Mouse (Mus musculus) stomach, embryonic 14.5 days (tissue): ENCODE data around the gene Dlgap1. TPM values are rescaled to one million over a fixed set of nuclear protein-coding genes. Genes with fewer than 3 reads are reported as not detected.

Source experiments
- ATAC-seq: fragments of 200-750 bp; cut with Nextera tagmentation; 2 replicates; pipeline ENCODE4 v1.8.0; 2017; ENCODE audit warnings: low read depth, moderate TSS enrichment; ENCODE audit not compliant: insufficient number of reproducible peaks, insufficient read depth, low FRiP score
- H3K27ac ChIP-seq: fragments of 300-500 bp; sonication (generic); 2 replicates; pipeline ENCODE4 v1.5.1; 2014; ENCODE audit warnings: mild to moderate bottlenecking, low read length, moderate library complexity, mixed read lengths
- H3K27me3 ChIP-seq: fragments of 300-500 bp; sonication (generic); 2 replicates; pipeline ENCODE4 v1.6.1; 2014; ENCODE audit warnings: low read length, control low read depth, mixed read lengths; ENCODE audit not compliant: control insufficient read depth, insufficient read depth
- H3K36me3 ChIP-seq: fragments of 300-500 bp; sonication (generic); 2 replicates; pipeline ENCODE4 v1.6.1; 2014; ENCODE audit warnings: mild to moderate bottlenecking, control low read depth, low read length, moderate library complexity, mixed read lengths; ENCODE audit not compliant: control insufficient read depth, insufficient read depth
- H3K4me1 ChIP-seq: fragments of 300-500 bp; sonication (generic); 2 replicates; pipeline ENCODE4 v1.6.1; 2014; ENCODE audit warnings: low read length, control low read depth, mixed read lengths; ENCODE audit not compliant: control insufficient read depth, insufficient read depth
- H3K4me2 ChIP-seq: fragments of 300-500 bp; sonication (generic); replicated peaks from 2 replicates; pipeline ENCODE4 v1.6.1; 2014; ENCODE audit warnings: low read depth, low read length, control low read depth
- H3K4me3 ChIP-seq: fragments of 300-500 bp; sonication (generic); 2 replicates; pipeline ENCODE4 v1.5.1; 2014; ENCODE audit warnings: low read depth, low read length, control low read depth
- H3K9ac ChIP-seq: fragments of 300-500 bp; sonication (generic); replicated peaks from 2 replicates; pipeline ENCODE4 v1.6.1; 2014; ENCODE audit warnings: low read depth, mild to moderate bottlenecking, control low read depth, low read length, moderate library complexity, mixed read lengths
- H3K9me3 ChIP-seq: fragments of 300-500 bp; sonication (generic); 2 replicates; pipeline ENCODE4 v1.6.1; 2016; ENCODE audit warnings: low read depth, low read length, control low read depth; ENCODE audit not compliant: control insufficient read depth
- WGBS: fragments of 180-500 bp; shearing (Covaris S2); extraction: QIAGEN DNeasy Blood & Tissue Kit; methylation state at CpG from one replicate; pipeline ENCODE4 v1.1.7; 2014; 5-methylcytosine and 5-hydroxymethylcytosine counted together
- polyA plus RNA-seq: library from polyadenylated mRNA; unstranded; fragments of >200 nt; fragmentation: Nextera tagmentation; extraction: Ambion mirVana; gene quantifications from 2 replicates; pipeline ENCODE4 v1.2.1, GENCODE M21; 2014

The Dlgap1 gene
- polyA plus RNA-seq, 1 experiment from 2014 or later, result 3.8 TPM

DNA sequence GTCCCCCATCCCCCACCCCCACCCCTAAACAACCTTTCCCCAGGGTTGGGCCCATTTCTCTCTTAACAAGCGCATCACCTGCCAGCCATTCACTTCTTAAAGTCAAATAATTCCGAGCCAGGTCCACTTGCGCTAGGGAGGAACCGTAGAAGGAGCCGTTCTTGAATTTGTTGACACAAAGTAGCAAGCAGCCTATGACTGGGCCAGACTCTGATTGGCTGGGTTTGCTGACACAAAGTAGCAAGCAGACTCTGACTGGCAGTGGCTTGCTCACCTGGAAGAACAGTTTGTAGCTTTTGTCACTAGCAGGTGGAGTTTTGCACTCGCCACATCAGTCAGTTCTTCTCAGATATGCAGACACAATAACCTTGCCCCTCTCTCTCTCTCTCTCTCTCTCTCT lies 695.1 kb downstream of the Dlgap1 start:
- H3K4me2 ChIP-seq, result no peak overlapping the region
- H3K27me3 ChIP-seq, result no peaks in the 10 kb centered on the region
- no peaks in the 10 kb centered on the region for H3K36me3 ChIP-seq
- H3K4me1 ChIP-seq, result no peaks in the 10 kb centered on the region
- no peak overlapping the region for H3K27ac ChIP-seq
- H3K9me3 ChIP-seq, result no peaks in the 10 kb centered on the region
- WGBS, result 65% methylated on average over 6 of the region's 6 CpGs
- no peak overlapping the region for H3K4me3 ChIP-seq
- no peak for ATAC-seq
- no peak overlapping the region for H3K9ac ChIP-seq

- Histone ChIP-seq H3K27me3 (no peaks in the 10 kb centered on the region), H3K4me3 (no peak overlapping the region), H3K36me3 (no peaks in the 10 kb centered on the region), H3K27ac (no peak overlapping the region), H3K4me2 (no peak overlapping the region), H3K9ac (no peak overlapping the region), H3K9me3 (no peaks in the 10 kb centered on the region), H3K4me1 (no peaks in the 10 kb centered on the region)
- ATAC-seq, result no peak
Observed at GRCm38 (mm10) chr17:70664484-70665040, 695.7 kb downstream of the Dlgap1 start.

GRCm38 (mm10) chr17:70673985-70674384 lies 705.1 kb downstream of the Dlgap1 start:
- Histone ChIP-seq H3K4me2 (no peak overlapping the region), H3K9ac (no peak overlapping the region), H3K27me3 (no peaks in the 10 kb centered on the region), H3K4me1 (no peaks in the 10 kb centered on the region), H3K36me3 (no peaks in the 10 kb centered on the region), H3K27ac (no peak overlapping the region), H3K9me3 (no peaks in the 10 kb centered on the region), H3K4me3 (no peak overlapping the region)
- no peak for ATAC-seq
- 87% methylated on average over 13 of the region's 13 CpGs for whole genome bisulfite sequencing

DNA sequence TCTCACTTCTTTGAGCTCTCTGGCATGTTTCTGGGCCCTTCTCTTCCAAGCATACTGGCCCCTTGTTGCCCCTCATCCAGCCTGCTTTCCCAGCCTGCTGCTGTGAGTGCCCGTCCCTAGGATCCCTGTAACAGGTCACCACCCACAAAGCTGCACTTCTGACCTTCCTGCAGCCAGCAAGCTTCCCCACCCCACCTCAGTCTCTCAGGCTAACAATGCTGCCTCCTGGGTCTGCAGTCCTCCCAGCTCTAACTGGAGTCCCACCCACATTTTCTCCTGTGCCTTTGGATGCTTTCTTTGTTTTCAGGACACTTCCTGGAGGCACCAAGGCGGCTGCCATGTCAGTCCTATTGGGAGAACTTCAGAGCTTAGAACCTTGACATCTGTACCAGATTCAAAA lies 707.6 kb downstream of the Dlgap1 start:
- Histone ChIP-seq H3K36me3 (no peaks in the 10 kb centered on the region), H3K9ac (no peak overlapping the region), H3K4me2 (no peak overlapping the region), H3K4me3 (no peak overlapping the region), H3K9me3 (no peaks in the 10 kb centered on the region), H3K27me3 (no peaks in the 10 kb centered on the region), H3K4me1 (no peaks in the 10 kb centered on the region), H3K27ac (no peak overlapping the region)
- 44% methylated on average over 2 of the region's 2 CpGs for WGBS
- ATAC-seq, result no peak

- H3K27me3 ChIP-seq, result no peaks in the 10 kb centered on the region
- H3K27ac ChIP-seq, result no peak overlapping the region
- no peaks in the 10 kb centered on the region for H3K36me3 ChIP-seq
- H3K4me2 ChIP-seq, result no peak overlapping the region
- H3K9ac ChIP-seq, result no peak overlapping the region
- no peaks in the 10 kb centered on the region for H3K9me3 ChIP-seq
- ATAC-seq, result 0 out of 2 replicates have a peak, but pooled peaks have one; percentile 17
- WGBS, result 15% methylated on average over 15 of the region's 15 CpGs
- H3K4me1 ChIP-seq, result no peaks in the 10 kb centered on the region
- no peak overlapping the region for H3K4me3 ChIP-seq
Observed at GRCm38 (mm10) chr17:70683561-70684167, 714.8 kb downstream of the Dlgap1 start.

GRCm38 (mm10) chr17:70690174-70690573 lies 721.3 kb downstream of the Dlgap1 start:
- WGBS, result 71% methylated on average over 6 of the region's 6 CpGs
- ATAC-seq, result no peak

DNA sequence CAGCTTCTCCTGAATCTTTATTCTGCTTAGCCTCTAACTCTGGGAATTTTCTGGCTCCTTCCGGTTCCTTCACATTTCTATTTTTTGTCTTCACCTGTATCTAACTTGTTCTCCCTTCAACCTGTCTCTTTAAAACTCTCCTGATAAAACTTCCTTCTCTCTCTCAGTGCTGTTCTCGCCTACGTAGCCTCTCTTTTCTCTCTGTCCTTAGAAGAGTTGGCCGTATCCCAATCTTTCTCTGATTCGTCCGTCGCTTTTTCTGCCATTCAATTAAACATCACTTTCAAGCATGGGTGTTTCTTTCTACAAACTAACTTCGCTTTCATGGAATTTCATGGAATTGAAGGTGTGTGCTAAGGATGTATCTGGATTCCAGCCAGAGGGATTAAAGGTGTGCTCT lies 721.7 kb downstream of the Dlgap1 start:
- WGBS, result 80% methylated on average over 8 of the region's 8 CpGs
- no peak overlapping the region for H3K27ac ChIP-seq
- H3K9ac ChIP-seq, result no peak overlapping the region
- H3K9me3 ChIP-seq, result no peaks in the 10 kb centered on the region
- no peak for ATAC-seq
- no peaks in the 10 kb centered on the region for H3K36me3 ChIP-seq
- H3K27me3 ChIP-seq, result no peaks in the 10 kb centered on the region
- H3K4me1 ChIP-seq, result no peaks in the 10 kb centered on the region
- no peak overlapping the region for H3K4me3 ChIP-seq
- no peak overlapping the region for H3K4me2 ChIP-seq

More at GRCm38 (mm10) chr17:70690174-70690573, 721.3 kb downstream of the Dlgap1 start:
- Histone ChIP-seq H3K4me1 (no peaks in the 10 kb centered on the region), H3K4me2 (no peak overlapping the region), H3K9ac (no peak overlapping the region), H3K36me3 (no peaks in the 10 kb centered on the region), H3K27me3 (no peaks in the 10 kb centered on the region), H3K9me3 (no peaks in the 10 kb centered on the region), H3K27ac (no peak overlapping the region), H3K4me3 (no peak overlapping the region)

GRCm38 (mm10) chr17:70706976-70707818 lies 738.3 kb downstream of the Dlgap1 start:
- Histone ChIP-seq H3K36me3 (no peaks in the 10 kb centered on the region), H3K4me2 (peak overlapping the region; percentile 57), H3K9ac (no peak overlapping the region), H3K4me1 (0 out of 2 replicates have a peak, but pooled peaks cover 2% of the 10 kb centered on the region), H3K9me3 (no peaks in the 10 kb centered on the region), H3K4me3 (peak overlapping the region; percentile 18), H3K27me3 (no peaks in the 10 kb centered on the region), H3K27ac (no peak overlapping the region)
- 4% methylated on average over 28 of the region's 28 CpGs for WGBS
- peak; percentile 47 for ATAC-seq
